Mouse (Mus musculus) forebrain, embryonic 14.5 days (tissue): ENCODE results near the gene Ankrd40. TPM values are rescaled to one million over a fixed set of nuclear protein-coding genes. Genes with fewer than 3 reads are reported as not detected.
A peak's percentile ranks its signal among the peaks of the same experiment; 100 is the strongest.

Experiments used
- ATAC-seq: fragments of 200-750 bp; cut with Nextera tagmentation; 2 replicates; pipeline ENCODE4 v1.8.0; 2017; ENCODE audit warnings: mild to moderate bottlenecking, moderate library complexity
- DNase-seq: peaks from one replicate; pipeline ENCODE4 v3.0.0-alpha.2; 2015; ENCODE audit warnings: low spot score
- H3K27ac ChIP-seq: fragments of 300-500 bp; sonication (generic); 2 replicates; pipeline ENCODE4 v1.5.1; 2014; ENCODE audit warnings: low read depth, mild to moderate bottlenecking, control low read depth, low read length, moderate library complexity
- H3K27me3 ChIP-seq: fragments of 300-500 bp; sonication (generic); replicated peaks from 2 replicates; pipeline ENCODE4 v1.6.1; 2014; ENCODE audit warnings: low read length, control low read depth, mixed read lengths; ENCODE audit not compliant: control insufficient read depth, insufficient read depth
- H3K36me3 ChIP-seq: fragments of 300-500 bp; sonication (generic); 2 replicates; pipeline ENCODE4 v1.6.1; 2014; ENCODE audit warnings: low read length, control low read depth; ENCODE audit not compliant: control insufficient read depth, insufficient read depth
- H3K4me1 ChIP-seq: fragments of 300-500 bp; sonication (generic); 2 replicates; pipeline ENCODE4 v1.6.1; 2014; ENCODE audit warnings: antibody characterized with exemption, low read length, control low read depth; ENCODE audit not compliant: control insufficient read depth, insufficient read depth
- H3K4me2 ChIP-seq: fragments of 300-500 bp; sonication (generic); 2 replicates; pipeline ENCODE4 v1.6.1; 2014; ENCODE audit warnings: mild to moderate bottlenecking, control low read depth, low read length
- H3K4me3 ChIP-seq: fragments of 300-500 bp; sonication (generic); 2 replicates; pipeline ENCODE4 v1.5.1; 2014; ENCODE audit warnings: low read depth, low read length, control low read depth
- H3K9ac ChIP-seq: fragments of 300-500 bp; sonication (generic); 2 replicates; pipeline ENCODE4 v1.6.1; 2014; ENCODE audit warnings: mild to moderate bottlenecking, low read length, control low read depth, moderate library complexity
- H3K9me3 ChIP-seq: fragments of 300-500 bp; sonication (generic); replicated peaks from 2 replicates; pipeline ENCODE4 v1.6.1; 2016; ENCODE audit warnings: low read length, control low read depth, mixed read lengths; ENCODE audit not compliant: control insufficient read depth
- WGBS: fragments of 180-500 bp; shearing (Covaris S2); extraction: QIAGEN DNeasy Blood & Tissue Kit; methylation state at CpG from one replicate; pipeline ENCODE4 v1.1.7; 2014; 5-methylcytosine and 5-hydroxymethylcytosine counted together
- polyA plus RNA-seq: library from polyadenylated mRNA; unstranded; fragments of >200 nt; fragmentation: Nextera tagmentation; extraction: Ambion mirVana; gene quantifications from 2 replicates; pipeline ENCODE4 v1.2.1, GENCODE M21; 2014

The Ankrd40 gene
- polyA plus RNA-seq, 1 experiment from 2014 or later: 10.3 TPM

GRCm38 (mm10) chr11:94330211-94330610 lies 2.4 kb downstream of the Ankrd40 start:
- H3K4me1 ChIP-seq: peaks cover 23% of the 10 kb centered on the region
- ATAC-seq: no peak
- H3K4me3 ChIP-seq: no peak overlapping the region
- DNase-seq: no peak
- H3K27me3 ChIP-seq: no peaks in the 10 kb centered on the region
- no peak overlapping the region for H3K9ac ChIP-seq
- H3K36me3 ChIP-seq: peaks cover 17% of the 10 kb centered on the region
- H3K9me3 ChIP-seq: no peaks in the 10 kb centered on the region
- H3K27ac ChIP-seq: no peak overlapping the region
- 98% methylated on average over 3 of the region's 3 CpGs for WGBS
- H3K4me2 ChIP-seq: no peak overlapping the region

GRCm38 (mm10) chr11:94332726-94333125 lies 4.9 kb downstream of the Ankrd40 start:
- WGBS: 92% methylated on average over 6 of the region's 6 CpGs
- Histone ChIP-seq H3K4me1 (peaks cover 16% of the 10 kb centered on the region; the same call in 1 of the 2 replicates), H3K9ac (no peak overlapping the region), H3K36me3 (peaks cover 36% of the 10 kb centered on the region), H3K27me3 (no peaks in the 10 kb centered on the region), H3K9me3 (no peaks in the 10 kb centered on the region), H3K4me3 (no peak overlapping the region), H3K4me2 (no peak overlapping the region), H3K27ac (no peak overlapping the region)
- DNase-seq (no peak), ATAC-seq (no peak)

DNA sequence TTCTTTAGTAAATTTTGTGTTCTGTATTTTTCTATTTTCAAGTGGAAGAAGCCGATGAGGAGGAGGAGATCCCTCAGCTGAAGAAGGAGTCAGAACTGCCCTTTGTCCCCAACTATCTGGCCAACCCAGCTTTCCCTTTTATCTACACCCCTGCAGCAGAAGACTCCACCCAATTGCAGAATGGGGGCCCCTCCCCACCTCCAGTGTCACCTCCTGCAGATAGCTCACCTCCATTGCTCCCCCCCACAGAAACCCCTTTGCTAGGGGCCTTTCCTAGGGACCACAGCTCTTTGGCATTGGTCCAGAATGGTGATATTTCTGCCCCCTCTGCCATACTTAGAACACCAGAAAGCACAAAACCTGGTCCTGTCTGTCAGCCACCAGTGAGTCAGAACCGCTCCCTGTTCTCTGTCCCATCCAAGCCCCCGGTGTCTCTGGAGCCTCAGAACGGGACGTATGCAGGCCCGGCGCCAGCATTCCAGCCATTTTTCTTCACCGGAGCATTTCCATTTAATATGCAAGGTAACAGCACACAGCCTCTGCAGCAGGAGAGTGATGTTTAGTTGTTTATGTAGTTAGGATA lies 6.7 kb downstream of the Ankrd40 start:
- Histone ChIP-seq H3K27ac (no peak overlapping the region), H3K9me3 (no peaks in the 10 kb centered on the region), H3K36me3 (peaks cover 53% of the 10 kb centered on the region), H3K4me3 (no peak overlapping the region), H3K9ac (no peak overlapping the region), H3K4me1 (peaks cover 13% of the 10 kb centered on the region; the same call in 1 of the 2 replicates), H3K27me3 (no peaks in the 10 kb centered on the region), H3K4me2 (no peak overlapping the region)
- ATAC-seq: no peak
- 82% methylated on average over 8 of the region's 8 CpGs for WGBS
- DNase-seq: no peak

DNA sequence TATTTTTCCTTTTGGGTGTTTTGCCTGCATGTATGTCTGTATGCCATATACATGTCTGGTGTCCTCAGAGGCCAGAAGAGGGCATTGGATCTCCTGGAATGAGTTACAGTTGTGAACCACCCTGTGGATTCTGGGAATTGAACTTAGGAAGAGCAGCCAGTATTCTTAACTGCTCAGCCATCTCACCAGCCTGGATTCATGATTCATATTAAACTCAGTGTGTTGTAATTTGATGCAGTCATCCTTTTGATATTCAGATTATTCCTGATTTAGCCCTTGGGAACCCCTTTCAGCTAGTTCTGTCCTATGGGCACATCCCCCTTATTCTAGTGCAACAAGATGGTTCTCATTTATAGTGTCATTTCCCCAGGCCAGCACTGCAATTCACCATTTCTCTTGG lies 8.8 kb downstream of the Ankrd40 start:
- no peak overlapping the region for H3K27ac ChIP-seq
- ATAC-seq (no peak), DNase-seq (no peak)
- peaks cover 59% of the 10 kb centered on the region for H3K36me3 ChIP-seq
- no peaks in the 10 kb centered on the region for H3K27me3 ChIP-seq
- H3K9ac ChIP-seq: no peak overlapping the region
- H3K4me3 ChIP-seq: no peak overlapping the region
- no peaks in the 10 kb centered on the region for H3K4me1 ChIP-seq
- no peaks in the 10 kb centered on the region for H3K9me3 ChIP-seq
- no peak overlapping the region for H3K4me2 ChIP-seq

DNA sequence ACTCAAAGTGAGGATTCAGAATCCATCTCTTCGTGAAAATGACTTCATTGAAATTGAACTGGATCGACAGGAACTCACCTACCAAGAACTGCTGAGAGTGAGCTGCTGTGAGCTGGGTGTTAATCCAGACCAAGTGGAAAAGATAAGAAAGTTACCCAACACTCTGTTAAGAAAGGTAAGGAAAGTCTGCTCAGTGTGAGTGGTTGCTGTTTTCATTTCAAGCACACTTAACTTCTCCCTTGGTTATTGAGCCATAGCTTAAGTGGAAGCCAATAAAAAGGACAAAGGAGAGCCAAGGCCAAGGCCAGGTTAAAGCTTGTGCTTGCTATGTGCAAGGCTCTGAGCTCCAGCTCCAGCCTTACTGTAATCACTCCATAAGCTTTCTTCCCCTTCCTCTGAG lies 10.5 kb downstream of the Ankrd40 start:
- Histone ChIP-seq H3K4me2 (no peak overlapping the region), H3K9ac (no peak overlapping the region), H3K36me3 (peaks cover 54% of the 10 kb centered on the region), H3K27me3 (no peaks in the 10 kb centered on the region), H3K27ac (no peak overlapping the region), H3K4me3 (no peak overlapping the region), H3K9me3 (no peaks in the 10 kb centered on the region), H3K4me1 (peaks cover 6% of the 10 kb centered on the region; the same call in 1 of the 2 replicates)
- ATAC-seq: no peak
- DNase-seq: no peak
- 93% methylated on average over 2 of the region's 2 CpGs for WGBS

DNA sequence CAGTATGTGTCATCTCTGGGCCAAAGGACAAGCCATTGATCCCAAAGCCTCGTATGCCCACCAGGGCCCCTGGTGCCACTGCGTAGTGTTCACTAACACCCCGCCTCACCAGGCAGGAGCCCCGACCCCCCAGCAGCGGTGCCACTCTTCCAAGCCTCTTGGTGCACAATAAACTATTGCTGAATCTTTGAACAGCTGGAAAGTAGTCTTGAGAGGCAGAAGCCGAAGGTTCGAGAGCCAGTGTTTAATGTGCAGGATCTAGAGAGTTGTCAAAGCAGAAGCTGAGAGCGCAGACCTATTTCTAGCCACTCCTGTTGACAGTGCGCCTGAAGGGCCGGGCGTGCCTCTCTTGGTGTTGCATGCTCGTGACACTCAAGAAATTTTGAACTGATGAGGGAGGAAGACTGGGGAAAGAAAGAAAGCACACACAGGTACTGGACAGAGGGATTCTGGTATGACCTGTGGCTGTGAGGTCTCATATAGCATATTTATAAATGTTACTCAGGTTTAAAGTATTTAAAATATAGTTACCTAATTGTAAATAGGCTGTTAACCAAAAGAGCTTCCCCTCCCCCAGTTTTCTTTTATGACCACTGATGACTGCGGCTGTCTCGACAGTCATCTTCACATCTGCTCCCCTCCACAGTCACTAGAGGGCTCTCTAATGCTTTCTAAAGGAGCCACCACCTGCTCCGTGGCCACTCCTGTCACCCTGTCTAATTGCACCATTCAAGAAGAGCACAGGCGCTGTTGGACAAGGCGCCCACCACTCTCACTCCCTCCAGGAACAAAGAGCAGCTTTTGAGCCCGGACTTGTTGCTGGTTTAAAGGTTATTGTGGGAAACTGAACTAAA lies 12.2 kb downstream of the Ankrd40 start:
- peak overlapping the region; percentile 17; the same call in 1 of the 2 replicates for H3K27ac ChIP-seq
- no peaks in the 10 kb centered on the region for H3K27me3 ChIP-seq
- peaks cover 9% of the 10 kb centered on the region; the same call in 1 of the 2 replicates for H3K4me1 ChIP-seq
- no peak overlapping the region for H3K9ac ChIP-seq
- peaks cover 43% of the 10 kb centered on the region for H3K36me3 ChIP-seq
- DNase-seq (peak; percentile 91), ATAC-seq (peak; percentile 90)
- 58% methylated on average over 18 of the region's 18 CpGs for WGBS
- H3K9me3 ChIP-seq: no peaks in the 10 kb centered on the region
- H3K4me3 ChIP-seq: no peak overlapping the region
- no peak overlapping the region for H3K4me2 ChIP-seq

DNA sequence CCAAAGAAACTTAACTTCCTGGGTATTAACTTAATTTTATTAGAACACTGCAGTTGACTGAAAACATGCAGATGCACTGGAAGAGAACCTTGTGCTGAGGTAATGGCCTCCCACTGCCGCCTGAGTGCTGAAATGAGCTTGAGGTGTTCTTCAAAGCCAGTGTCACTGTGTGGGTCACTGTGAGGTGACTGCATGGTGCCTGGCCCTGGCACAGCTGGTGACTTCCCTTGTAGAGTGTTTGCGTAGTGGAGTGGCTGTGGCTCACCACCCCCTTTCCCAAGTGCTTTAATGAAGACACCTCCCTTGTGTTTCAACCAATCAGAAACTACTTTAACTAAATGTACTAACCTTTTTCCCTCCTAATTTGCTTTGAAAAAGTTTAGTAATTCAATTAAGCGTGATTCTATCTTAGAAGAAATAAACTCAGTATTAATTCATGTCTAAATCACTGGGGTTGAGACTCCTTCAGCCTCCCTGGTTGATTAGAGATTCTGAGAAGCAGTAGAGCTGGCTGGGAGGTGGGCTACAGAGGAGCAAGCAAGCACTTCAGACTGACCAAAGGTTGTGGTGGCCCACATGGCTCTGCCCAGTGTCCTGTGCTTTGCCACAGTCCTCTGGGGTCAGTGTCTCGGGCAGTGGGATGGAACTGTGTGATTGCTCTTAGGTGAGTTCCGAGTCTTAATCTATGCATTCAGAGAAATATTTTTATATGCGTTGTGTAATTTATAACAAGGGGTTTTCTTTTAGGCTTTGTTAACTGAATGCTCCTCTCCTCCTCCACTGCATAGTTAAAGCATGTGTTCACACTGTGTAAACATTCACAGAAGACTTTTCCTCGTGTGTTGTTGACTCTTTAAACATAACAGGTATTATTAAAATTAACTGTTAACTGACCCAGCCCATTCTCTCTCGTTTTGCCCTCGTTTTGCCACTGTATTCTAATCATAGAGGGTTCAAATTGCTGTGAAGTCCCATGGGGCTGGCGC lies 13.4 kb downstream of the Ankrd40 start:
- Histone ChIP-seq H3K4me2 (no peak overlapping the region), H3K27ac (peak overlapping the region; percentile 34; the same call in 1 of the 2 replicates), H3K9me3 (no peaks in the 10 kb centered on the region), H3K4me3 (no peak overlapping the region), H3K4me1 (peaks cover 9% of the 10 kb centered on the region; the same call in 1 of the 2 replicates), H3K9ac (no peak overlapping the region; the same call in 1 of the 2 replicates), H3K27me3 (no peaks in the 10 kb centered on the region), H3K36me3 (peaks cover 32% of the 10 kb centered on the region)
- 68% methylated on average over 10 of the region's 10 CpGs for WGBS
- ATAC-seq (no peak), DNase-seq (no peak)

GRCm38 (mm10) chr11:94342114-94342905 lies 14.5 kb downstream of the Ankrd40 start:
- Histone ChIP-seq H3K4me3 (no peak overlapping the region), H3K36me3 (peaks cover 25% of the 10 kb centered on the region), H3K27me3 (no peaks in the 10 kb centered on the region), H3K9me3 (no peaks in the 10 kb centered on the region), H3K27ac (peak overlapping the region; percentile 34; the same call in 1 of the 2 replicates), H3K4me1 (peaks cover 9% of the 10 kb centered on the region; the same call in 1 of the 2 replicates), H3K9ac (peak overlapping the region; percentile 3; the same call in 1 of the 2 replicates), H3K4me2 (no peak overlapping the region)
- DNase-seq (peak; percentile 23), ATAC-seq (no peak)
- WGBS: 23% methylated on average over 13 of the region's 13 CpGs
